ENCODE assay signal across 8 mouse cellular contexts in the genomic region with DNA sequence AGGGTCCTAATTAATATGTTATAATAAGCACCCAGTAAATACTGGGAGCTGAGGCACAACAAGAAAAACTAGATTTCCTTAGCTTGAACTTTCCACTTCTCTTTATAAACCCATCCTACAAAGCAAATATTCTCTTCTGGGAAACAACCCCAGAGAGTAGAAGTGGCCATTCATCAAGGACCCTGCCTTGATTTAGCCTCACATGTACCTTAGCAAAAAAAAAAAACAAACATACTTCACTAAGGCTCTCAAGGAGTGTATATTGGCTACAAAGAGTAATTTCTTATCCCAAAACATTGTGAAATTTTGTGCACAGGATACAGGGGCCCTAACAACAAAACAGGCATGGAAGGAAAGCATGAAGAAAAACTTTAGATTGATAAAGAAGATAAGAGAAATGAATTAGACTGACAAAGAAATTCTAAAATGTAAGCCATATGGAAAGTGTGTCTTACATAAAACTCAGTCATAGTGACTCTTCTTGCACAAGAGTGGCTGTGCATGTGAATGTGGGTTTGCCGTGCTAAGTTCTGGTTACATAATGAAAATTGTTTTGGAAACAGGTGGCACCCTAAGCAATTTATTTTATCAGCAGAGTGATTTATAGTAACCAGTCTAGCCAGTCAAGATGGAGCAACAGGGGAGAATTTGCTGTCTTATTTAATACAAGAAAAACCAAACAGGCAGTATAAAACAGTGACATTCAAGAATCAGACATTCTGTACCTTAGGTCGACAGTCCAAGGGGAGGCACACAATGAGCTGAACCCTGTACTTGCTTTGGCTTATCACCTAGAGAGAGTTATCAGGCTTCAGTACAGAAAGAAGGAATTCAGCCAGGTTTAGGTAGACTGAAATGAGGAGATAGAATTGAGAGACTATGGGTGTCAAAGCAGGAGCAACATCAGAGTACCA. TPM values are rescaled to one million over a fixed set of nuclear protein-coding genes. Genes with fewer than 3 reads are reported as not detected.
DNase-seq lines count a peak whose midpoint lies in the region; ATAC-seq lines count a peak whose summit lies in the region.

No protein-coding gene starts in this region.

- DNase-seq in lung, adult 18-20 months, result no peak
- no peak for DNase-seq in gastrocnemius, adult 8-10 months (ENCODE audit: low spot score in 2 of 2)
- no peak for DNase-seq in Muller cell, postnatal 12 days (ENCODE audit: inconsistent ontology term)

- no peaks in the 10 kb centered on the region for H3K27me3 ChIP-seq in lung, embryonic 16.5 days (ENCODE audit: control insufficient read depth, insufficient read depth, low read depth, low read length)
- 0 out of 2 replicates have a peak, but pooled peaks cover 4% of the 10 kb centered on the region for H3K27me3 ChIP-seq in forebrain, embryonic 13.5 days
- peaks cover 6% of the 10 kb centered on the region; the same call in 1 of the 2 replicates for H3K27me3 ChIP-seq in liver, embryonic 12.5 days (replicated peaks)
- no peaks in the 10 kb centered on the region for H3K27me3 ChIP-seq in stomach, embryonic 15.5 days (replicated peaks)

- peaks cover 8% of the 10 kb centered on the region for H3K36me3 ChIP-seq in lung, embryonic 16.5 days (ENCODE audit: control insufficient read depth, insufficient read depth, low read length)
- peaks cover 6% of the 10 kb centered on the region for H3K36me3 ChIP-seq in forebrain, embryonic 13.5 days (ENCODE audit: poor library complexity, severe bottlenecking)
- H3K36me3 ChIP-seq in liver, embryonic 12.5 days, result peaks cover 11% of the 10 kb centered on the region
- H3K36me3 ChIP-seq in stomach, embryonic 15.5 days, result no peaks in the 10 kb centered on the region

- H3K27ac ChIP-seq in lung, embryonic 16.5 days (ENCODE audit: low read length), result peak overlapping the region; percentile 97
- H3K27ac ChIP-seq in forebrain, embryonic 13.5 days, result 0 out of 2 replicates have a peak overlapping the region, but pooled peaks have one; percentile 84
- no peak overlapping the region for H3K27ac ChIP-seq in liver, embryonic 12.5 days
- peak overlapping the region; percentile 89 for H3K27ac ChIP-seq in stomach, embryonic 15.5 days

- peak overlapping the region; percentile 96 for H3K4me3 ChIP-seq in lung, embryonic 16.5 days (ENCODE audit: low read length)
- peak overlapping the region; percentile 94 for H3K4me3 ChIP-seq in forebrain, embryonic 13.5 days
- peak overlapping the region; percentile 77 for H3K4me3 ChIP-seq in liver, embryonic 12.5 days
- peak overlapping the region; percentile 94 for H3K4me3 ChIP-seq in stomach, embryonic 15.5 days (replicated peaks)

- H3K9me3 ChIP-seq in lung, embryonic 16.5 days (ENCODE audit: control insufficient read depth, low read length), result no peaks in the 10 kb centered on the region
- no peaks in the 10 kb centered on the region for H3K9me3 ChIP-seq in forebrain, embryonic 13.5 days (replicated peaks)
- no peaks in the 10 kb centered on the region for H3K9me3 ChIP-seq in liver, embryonic 12.5 days (replicated peaks)
- H3K9me3 ChIP-seq in stomach, embryonic 15.5 days, result no peaks in the 10 kb centered on the region

- H3K4me2 ChIP-seq in lung, embryonic 16.5 days (ENCODE audit: low read depth, low read length), result peak overlapping the region; percentile 58
- H3K4me2 ChIP-seq in forebrain, embryonic 13.5 days, result peak overlapping the region; percentile 98
- H3K4me2 ChIP-seq in liver, embryonic 12.5 days, result peak overlapping the region; percentile 97
- H3K4me2 ChIP-seq in stomach, embryonic 15.5 days, result peak overlapping the region; percentile 83

- no peak for ATAC-seq in lung, embryonic 16.5 days (ENCODE audit: low read depth)
- no peak for ATAC-seq in forebrain, embryonic 13.5 days
- no peak for ATAC-seq in liver, embryonic 12.5 days
- no peak for ATAC-seq in stomach, embryonic 15.5 days (ENCODE audit: insufficient read depth, low FRiP score, low read depth)
- ATAC-seq in activated CD4-positive, CD25-positive, alpha-beta regulatory T cell, adult 4 months, result no peak

- peak overlapping the region; percentile 86 for H3K9ac ChIP-seq in lung, embryonic 16.5 days (ENCODE audit: low read length)
- H3K9ac ChIP-seq in forebrain, embryonic 13.5 days, result peak overlapping the region; percentile 91
- peak overlapping the region; percentile 82 for H3K9ac ChIP-seq in liver, embryonic 12.5 days
- H3K9ac ChIP-seq in stomach, embryonic 15.5 days, result peak overlapping the region; percentile 67

- H3K4me1 ChIP-seq in lung, embryonic 16.5 days (replicated peaks; ENCODE audit: control insufficient read depth, insufficient read depth, low read length), result peaks cover 19% of the 10 kb centered on the region
- peaks cover 16% of the 10 kb centered on the region for H3K4me1 ChIP-seq in forebrain, embryonic 13.5 days
- H3K4me1 ChIP-seq in liver, embryonic 12.5 days, result peaks cover 32% of the 10 kb centered on the region
- peaks cover 14% of the 10 kb centered on the region for H3K4me1 ChIP-seq in stomach, embryonic 15.5 days

- WGBS in lung, embryonic 16.5 days, result 62% methylated on average over 2 of the region's 2 CpGs
- WGBS in forebrain, embryonic 13.5 days, result 79% methylated on average over 2 of the region's 2 CpGs
- 68% methylated on average over 2 of the region's 2 CpGs for WGBS in liver, embryonic 12.5 days (ENCODE audit: insufficient replicate concordance)
- WGBS in stomach, embryonic 15.5 days, result 57% methylated on average over 2 of the region's 2 CpGs

RNA-seq across cellular contexts. Expression of a gene that starts 26.6 kb away (rescaled TPM):
- 37.4 and 37.7 TPM in 2 replicates for polyA plus RNA-seq in lung, embryonic 16.5 days (2015; fragmentation: Nextera tagmentation; extraction: Ambion mirVana)
- polyA plus RNA-seq in forebrain, embryonic 13.5 days (2015; fragmentation: Nextera tagmentation; extraction: Ambion mirVana), result 14.1 and 17.6 TPM in 2 replicates
- 26.9 and 27.1 TPM in 2 replicates for polyA plus RNA-seq in liver, embryonic 12.5 days (2016; fragmentation: Nextera tagmentation; extraction: Ambion mirVana)
- polyA plus RNA-seq in stomach, embryonic 15.5 days (2015; fragmentation: Nextera tagmentation; extraction: Ambion mirVana), result 18.0 and 19.0 TPM in 2 replicates
- 1 to 10 TPM; 1.6 to 1.9 TPM for polyA plus RNA-seq in activated CD4-positive, CD25-positive, alpha-beta regulatory T cell, adult 4 months (2017; shearing (Covaris generic))
- total RNA-seq in gastrocnemius, adult 8-10 months (2022), result 100 to 1,000 TPM in 1 of 4 experiments, 10 to 100 TPM in 3; 90.2 to 104 (median 98.9) TPM
